Mouse (Mus musculus) E14TG2a.4 (cell line): ENCODE measurements around the gene Rybp.

ENCODE experiments used
- H3K27me3 ChIP-seq: 2 replicates; pipeline ENCODE4 v1.6.1; 2014; ENCODE audit warnings: low read length, control low read depth; ENCODE audit not compliant: insufficient read depth
- H3K36me3 ChIP-seq: 2 replicates; pipeline ENCODE4 v1.6.1; 2014; ENCODE audit warnings: low read length, control low read depth; ENCODE audit not compliant: insufficient read depth
- H3K4me1 ChIP-seq: replicated peaks from 2 replicates; pipeline ENCODE4 v1.6.1; 2014; ENCODE audit warnings: low read depth, low read length, control low read depth
- H3K4me3 ChIP-seq: replicated peaks from 2 replicates; pipeline ENCODE4 v1.5.1; 2014; ENCODE audit warnings: mild to moderate bottlenecking, low read length
- H3K9me3 ChIP-seq: 2 replicates; pipeline ENCODE4 v1.6.1; 2014; ENCODE audit warnings: low read length, control low read depth
- CTCF ChIP-seq: conservative IDR thresholded peaks from 2 replicates; pipeline ENCODE4 v1.5.1; 2014; ENCODE audit warnings: low read length
- NANOG ChIP-seq: IDR thresholded peaks from 2 replicates; pipeline ENCODE4 v1.6.1; 2014; ENCODE audit warnings: borderline replicate concordance, low read length, mixed read lengths
- POU5F1 ChIP-seq: IDR thresholded peaks from 2 replicates; pipeline ENCODE4 v1.6.1; 2014; ENCODE audit warnings: low read length, borderline replicate concordance

The Rybp gene

GRCm38 (mm10) chr6:100287334-100288015, at the start of gene Rybp:
Gene Rybp (minus strand): TSS chr6:100287485.
- Histone ChIP-seq H3K36me3 (peaks cover 20% of the 10 kb centered on the region), H3K27me3 (no peaks in the 10 kb centered on the region), H3K4me3 (peak within 1 kb of the TSS; percentile 84), H3K9me3 (peaks cover 20% of the 10 kb centered on the region), H3K4me1 (peaks cover 54% of the 10 kb centered on the region)
- TF ChIP-seq NANOG (no peak), CTCF (no peak), POU5F1 (no peak)

- peak overlapping the region; percentile 60 for H3K4me3 ChIP-seq
- no peaks in the 10 kb centered on the region for H3K36me3 ChIP-seq
- TF ChIP-seq POU5F1: no peak
- no peak for TF ChIP-seq CTCF
- no peak for TF ChIP-seq NANOG
- H3K27me3 ChIP-seq: no peaks in the 10 kb centered on the region
- peaks cover 5% of the 10 kb centered on the region; the same call in 1 of the 2 replicates for H3K9me3 ChIP-seq
- H3K4me1 ChIP-seq: peaks cover 79% of the 10 kb centered on the region
Measured at GRCm38 (mm10) chr6:100336591-100337148, 49.4 kb upstream of the Rybp start.

DNA sequence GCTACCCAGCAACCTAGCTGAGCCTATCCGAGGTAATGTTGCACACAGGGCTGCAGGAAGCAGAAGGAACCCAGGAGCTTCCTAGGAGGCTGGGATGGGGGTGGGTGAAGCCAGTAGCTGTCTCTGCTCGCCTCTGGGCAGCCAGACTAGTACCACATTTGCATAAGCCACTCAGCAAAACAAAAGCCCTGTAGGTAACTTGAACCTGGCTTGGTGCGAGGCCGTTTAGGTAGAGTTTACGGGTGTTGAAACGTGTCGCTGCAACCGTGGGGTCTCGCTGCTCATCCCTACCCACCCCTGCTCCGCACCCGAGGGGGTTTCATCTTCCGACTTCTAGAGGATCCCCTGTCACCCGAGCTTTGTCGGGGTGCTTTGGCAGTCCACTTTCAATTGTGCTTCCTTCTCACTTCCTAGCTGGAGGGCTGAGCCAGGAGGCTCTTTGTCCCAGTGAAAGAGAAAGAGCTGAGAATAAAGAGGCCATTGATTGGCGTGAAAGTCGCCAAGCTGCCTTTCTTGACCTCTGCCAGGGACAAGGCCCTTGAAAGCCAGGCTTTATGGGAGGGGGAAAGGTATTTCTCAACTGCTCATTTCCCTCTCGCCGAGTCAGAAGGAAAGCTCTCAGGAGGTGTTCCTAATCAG, 48.3 kb upstream of the Rybp start:
- peaks cover 5% of the 10 kb centered on the region; the same call in 1 of the 2 replicates for H3K9me3 ChIP-seq
- peaks cover 83% of the 10 kb centered on the region for H3K4me1 ChIP-seq
- H3K36me3 ChIP-seq: no peaks in the 10 kb centered on the region
- no peaks in the 10 kb centered on the region for H3K27me3 ChIP-seq
- H3K4me3 ChIP-seq: peak overlapping the region; percentile 60
- peak; percentile 24; the same call in 1 of the 2 replicates for TF ChIP-seq POU5F1
- TF ChIP-seq CTCF: no peak
- TF ChIP-seq NANOG: peak; percentile 86

- Histone ChIP-seq H3K9me3 (peaks cover 5% of the 10 kb centered on the region; the same call in 1 of the 2 replicates), H3K36me3 (no peaks in the 10 kb centered on the region), H3K4me1 (peaks cover 95% of the 10 kb centered on the region), H3K4me3 (no peak overlapping the region), H3K27me3 (no peaks in the 10 kb centered on the region)
- TF ChIP-seq NANOG: no peak
- TF ChIP-seq POU5F1: no peak
- 0 out of 2 replicates have a peak, but pooled peaks have one; percentile 21 for TF ChIP-seq CTCF
Measured at GRCm38 (mm10) chr6:100333745-100334144, 46.5 kb upstream of the Rybp start.

GRCm38 (mm10) chr6:100332479-100332878, 45.2 kb upstream of the Rybp start:
- H3K9me3 ChIP-seq: peaks cover 5% of the 10 kb centered on the region; the same call in 1 of the 2 replicates
- no peaks in the 10 kb centered on the region for H3K27me3 ChIP-seq
- peaks cover 95% of the 10 kb centered on the region for H3K4me1 ChIP-seq
- H3K36me3 ChIP-seq: no peaks in the 10 kb centered on the region
- H3K4me3 ChIP-seq: no peak overlapping the region
- no peak for TF ChIP-seq CTCF
- TF ChIP-seq NANOG: no peak
- no peak for TF ChIP-seq POU5F1

- peaks cover 5% of the 10 kb centered on the region; the same call in 1 of the 2 replicates for H3K9me3 ChIP-seq
Measured at GRCm38 (mm10) chr6:100331582-100331981, 44.3 kb upstream of the Rybp start.

DNA sequence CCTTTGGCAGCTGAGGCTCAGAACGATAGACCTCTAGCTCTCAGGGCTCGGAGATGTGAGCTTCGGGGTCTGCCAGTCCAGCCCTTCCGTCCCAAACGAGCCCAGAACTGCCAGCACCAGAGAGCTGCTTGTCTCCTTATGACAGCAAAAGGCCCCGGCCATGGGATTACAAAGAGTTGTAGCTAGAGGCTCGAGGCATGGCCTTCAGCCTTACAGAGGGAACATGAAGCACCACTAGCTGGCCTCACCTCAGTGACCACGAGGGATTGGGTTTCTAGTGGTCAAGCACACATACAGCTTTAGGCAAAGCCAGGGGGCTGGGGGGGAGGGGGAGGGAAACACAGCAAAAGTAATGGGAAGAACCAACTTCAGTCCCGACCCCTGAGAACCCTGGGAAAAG, 43.8 kb upstream of the Rybp start:
- Histone ChIP-seq H3K4me3 (no peak overlapping the region), H3K27me3 (no peaks in the 10 kb centered on the region), H3K4me1 (peaks cover 87% of the 10 kb centered on the region), H3K9me3 (peaks cover 5% of the 10 kb centered on the region; the same call in 1 of the 2 replicates), H3K36me3 (no peaks in the 10 kb centered on the region)
- TF ChIP-seq CTCF: no peak
- no peak for TF ChIP-seq NANOG
- no peak for TF ChIP-seq POU5F1

More at GRCm38 (mm10) chr6:100331582-100331981, 44.3 kb upstream of the Rybp start:
- peaks cover 93% of the 10 kb centered on the region for H3K4me1 ChIP-seq
- H3K4me3 ChIP-seq: peak overlapping the region; percentile 35; the same call in 1 of the 2 replicates
- H3K36me3 ChIP-seq: no peaks in the 10 kb centered on the region
- H3K27me3 ChIP-seq: no peaks in the 10 kb centered on the region
- TF ChIP-seq NANOG (no peak), CTCF (no peak), POU5F1 (no peak)

DNA sequence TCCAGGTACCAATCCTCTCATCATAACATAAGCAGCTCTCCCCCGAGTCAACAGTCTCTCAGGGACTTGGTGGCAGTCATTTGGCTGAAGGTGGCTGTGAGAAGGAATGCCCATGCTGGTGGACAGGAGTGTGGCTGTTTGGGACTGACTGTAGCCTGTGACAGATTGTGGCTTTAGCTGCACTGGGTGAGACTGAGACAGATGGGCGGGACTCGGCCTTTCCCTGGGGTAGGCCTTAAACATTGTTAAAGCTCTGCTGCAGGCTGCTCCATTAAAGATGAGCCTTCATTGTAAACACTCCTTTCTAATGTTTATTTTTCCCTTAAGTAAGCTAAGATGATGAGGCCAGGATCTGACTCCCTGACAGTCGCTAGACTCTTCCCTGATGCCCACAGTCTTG, 42.3 kb upstream of the Rybp start:
- H3K36me3 ChIP-seq: no peaks in the 10 kb centered on the region
- TF ChIP-seq CTCF (no peak), NANOG (no peak), POU5F1 (no peak)
- peaks cover 5% of the 10 kb centered on the region; the same call in 1 of the 2 replicates for H3K9me3 ChIP-seq
- no peak overlapping the region; the same call in 1 of the 2 replicates for H3K4me3 ChIP-seq
- H3K4me1 ChIP-seq: peaks cover 77% of the 10 kb centered on the region
- H3K27me3 ChIP-seq: 0 out of 2 replicates have a peak, but pooled peaks cover 5% of the 10 kb centered on the region
